Mouse (Mus musculus): ENCODE measurements around the gene Zfr2.

Zfr2 gene

GRCm38 (mm10) chr10:81287513-81288157 is 54.7 kb downstream of the Zfr2 start:
- in situ Hi-C loops (cut with MseI, MboI), result loop anchor here (5.0 kb wide), 1 partner anchor 55 kb away; the partner anchor contains the start of gene Gipc3 (in 2 of the 2)

GRCm38 (mm10) chr10:81288601-81289000 is 55.6 kb downstream of the Zfr2 start:
- in situ Hi-C loops (cut with MseI, MboI), result loop anchor here (5.0 kb wide), 1 partner anchor 54 kb away; the partner anchor contains the start of gene Gipc3 (in 2 of the 2)

- in situ Hi-C loops (cut with MseI, MboI), result loop anchor here (5.0 kb wide), 1 partner anchor 53 kb away; the partner anchor contains the start of gene Gipc3 (in 2 of the 2)
These were observed 56.3 kb downstream of the Zfr2 start for GRCm38 (mm10) chr10:81289278-81289677.

- in situ Hi-C loops (cut with MseI, MboI), result loop anchor here (5.0 kb wide), 1 partner anchor 52 kb away; the partner anchor contains the start of gene Gipc3 (in 2 of the 2)
These were observed 56.9 kb downstream of the Zfr2 start for GRCm38 (mm10) chr10:81289811-81290210.

- in situ Hi-C loops (cut with MseI, MboI), result no loop called here
These were observed 57.9 kb downstream of the Zfr2 start for GRCm38 (mm10) chr10:81290698-81291460.

GRCm38 (mm10) chr10:81291511-81292104 is 58.7 kb downstream of the Zfr2 start, which contains the start of gene Tjp3:
TSS of gene Tjp3 (minus strand) at chr10:81291581.
- in situ Hi-C loops (cut with MseI, MboI), result no loop called here

GRCm38 (mm10) chr10:81292554-81293333 is 59.8 kb downstream of the Zfr2 start, which contains the start of gene Pip5k1c:
TSS of gene Pip5k1c (plus strand) at chr10:81292963.
- in situ Hi-C loops (cut with MseI, MboI), result no loop called here

- in situ Hi-C loops (cut with MseI, MboI), result no loop called here
These were observed 60.5 kb downstream of the Zfr2 start for GRCm38 (mm10) chr10:81293334-81294030.

- in situ Hi-C loops (cut with MseI, MboI), result no loop called here
These were observed 61.5 kb downstream of the Zfr2 start for GRCm38 (mm10) chr10:81294442-81294841.

GRCm38 (mm10) chr10:81295185-81295584 is 62.2 kb downstream of the Zfr2 start:
- in situ Hi-C loops (cut with MseI, MboI), result no loop called here

GRCm38 (mm10) chr10:81297246-81297645 is 64.3 kb downstream of the Zfr2 start:
- in situ Hi-C loops (cut with MseI, MboI), result no loop called here

GRCm38 (mm10) chr10:81297845-81298244 is 64.9 kb downstream of the Zfr2 start:
- in situ Hi-C loops (cut with MseI, MboI), result no loop called here

- in situ Hi-C loops (cut with MseI, MboI), result no loop called here
These were observed 65.6 kb downstream of the Zfr2 start for GRCm38 (mm10) chr10:81298369-81299100.

GRCm38 (mm10) chr10:81299585-81300351 is 66.8 kb downstream of the Zfr2 start:
- in situ Hi-C loops (cut with MseI, MboI), result no loop called here

GRCm38 (mm10) chr10:81300352-81300907 is 67.5 kb downstream of the Zfr2 start:
- in situ Hi-C loops (cut with MseI, MboI), result no loop called here

GRCm38 (mm10) chr10:81301321-81301720 is 68.4 kb downstream of the Zfr2 start:
- in situ Hi-C loops (cut with MseI, MboI), result no loop called here
